Mouse (Mus musculus): ENCODE data around the gene Rab8a. TPM values are rescaled to one million over a fixed set of nuclear protein-coding genes. Genes with fewer than 3 reads are reported as not detected.

The Rab8a gene
- polyA plus RNA-seq, 1 experiment from 2014 or later, result 90.5 TPM

- 16% methylated on average over 39 of the region's 39 CpGs for WGBS
These were observed 58.8 kb downstream of the Rab8a start, which contains the start of gene Fam32a for GRCm38 (mm10) chr8:72219541-72220363. Fam32a (plus strand) TSS chr8:72219730.

GRCm38 (mm10) chr8:72220758-72221157 lies 59.8 kb downstream of the Rab8a start:
- ATAC-seq (replicated peaks; ENCODE audit: low FRiP score) (no peak), DNase-seq (ENCODE audit: low spot score) (no peak)
- WGBS, result 84% methylated on average over 4 of the region's 4 CpGs
- Histone ChIP-seq H3K4me1 (replicated peaks; ENCODE audit: control insufficient read depth, insufficient read depth, low read length) (peaks cover 6% of the 10 kb centered on the region; the same call in 1 of the 2 replicates), H3K4me2 (ENCODE audit: low read depth, low read length, severe bottlenecking) (peak overlapping the region; percentile 86; the same call in 1 of the 2 replicates), H3K4me3 (ENCODE audit: low read depth, low read length) (peak overlapping the region; percentile 69), H3K36me3 (ENCODE audit: control insufficient read depth, insufficient read depth, low read length) (peaks cover 4% of the 10 kb centered on the region; the same call in 1 of the 2 replicates), H3K27ac (ENCODE audit: low read depth, low read length) (no peak overlapping the region), H3K27me3 (ENCODE audit: control insufficient read depth, insufficient read depth, low read length) (no peaks in the 10 kb centered on the region), H3K9me3 (ENCODE audit: control insufficient read depth, low read length) (no peaks in the 10 kb centered on the region), H3K9ac (ENCODE audit: low read length) (no peak overlapping the region)

More at GRCm38 (mm10) chr8:72219541-72220363, 58.8 kb downstream of the Rab8a start, which contains the start of gene Fam32a:
- Histone ChIP-seq H3K4me2 (ENCODE audit: low read depth, low read length, severe bottlenecking) (peak within 1 kb of the TSS; percentile 86), H3K27me3 (ENCODE audit: control insufficient read depth, insufficient read depth, low read length) (no peaks in the 10 kb centered on the region), H3K4me3 (ENCODE audit: low read depth, low read length) (peak within 1 kb of the TSS; percentile 69), H3K36me3 (ENCODE audit: control insufficient read depth, insufficient read depth, low read length) (peaks cover 4% of the 10 kb centered on the region; the same call in 1 of the 2 replicates), H3K4me1 (replicated peaks; ENCODE audit: control insufficient read depth, insufficient read depth, low read length) (peaks cover 6% of the 10 kb centered on the region; the same call in 1 of the 2 replicates), H3K9ac (ENCODE audit: low read length) (peak within 1 kb of the TSS; percentile 82), H3K27ac (ENCODE audit: low read depth, low read length) (peak within 1 kb of the TSS; percentile 10; the same call in 1 of the 2 replicates), H3K9me3 (ENCODE audit: control insufficient read depth, low read length) (no peaks in the 10 kb centered on the region)
- ATAC-seq (replicated peaks; ENCODE audit: low FRiP score) (peak; percentile 98), DNase-seq (ENCODE audit: low spot score) (peak; percentile 93)

GRCm38 (mm10) chr8:72222656-72223055 lies 61.7 kb downstream of the Rab8a start:
- DNase-seq (ENCODE audit: low spot score), result no peak
- ATAC-seq (replicated peaks; ENCODE audit: low FRiP score), result no peak

More at GRCm38 (mm10) chr8:72222656-72223055, 61.7 kb downstream of the Rab8a start:
- Histone ChIP-seq H3K9ac (ENCODE audit: low read length) (no peak overlapping the region), H3K27me3 (ENCODE audit: control insufficient read depth, insufficient read depth, low read length) (no peaks in the 10 kb centered on the region), H3K4me1 (replicated peaks; ENCODE audit: control insufficient read depth, insufficient read depth, low read length) (peaks cover 6% of the 10 kb centered on the region; the same call in 1 of the 2 replicates), H3K4me2 (ENCODE audit: low read depth, low read length, severe bottlenecking) (no peak overlapping the region), H3K27ac (ENCODE audit: low read depth, low read length) (no peak overlapping the region), H3K4me3 (ENCODE audit: low read depth, low read length) (no peak overlapping the region), H3K9me3 (ENCODE audit: control insufficient read depth, low read length) (no peaks in the 10 kb centered on the region), H3K36me3 (ENCODE audit: control insufficient read depth, insufficient read depth, low read length) (peaks cover 4% of the 10 kb centered on the region; the same call in 1 of the 2 replicates)
- WGBS, result 95% methylated on average over 5 of the region's 5 CpGs

Other genes with a start within 250 kb of the Rab8a start
- gene Zfp961, start 210.2 kb upstream of the Rab8a start, polyA plus RNA-seq (2014; fragmentation: Nextera tagmentation; extraction: Ambion mirVana), result 29.0 and 31.2 TPM in 2 replicates
- 0.68 and 0.81 TPM in 2 replicates for gene Cyp4f18, start 151.6 kb upstream of the Rab8a start, polyA plus RNA-seq (2014; fragmentation: Nextera tagmentation; extraction: Ambion mirVana)
- not detected in 2 replicates for gene Olfr372, start 120.0 kb upstream of the Rab8a start, polyA plus RNA-seq (2014; fragmentation: Nextera tagmentation; extraction: Ambion mirVana)
- not detected in 2 replicates for gene Olfr373, start 78.0 kb upstream of the Rab8a start, polyA plus RNA-seq (2014; fragmentation: Nextera tagmentation; extraction: Ambion mirVana)
- not detected in 2 replicates for gene Olfr374, start 54.2 kb upstream of the Rab8a start, polyA plus RNA-seq (2014; fragmentation: Nextera tagmentation; extraction: Ambion mirVana)
- gene Tpm4, start 26.2 kb upstream of the Rab8a start, polyA plus RNA-seq (2014; fragmentation: Nextera tagmentation; extraction: Ambion mirVana), result 539 and 557 TPM in 2 replicates
- gene Hsh2d, start 28.4 kb downstream of the Rab8a start, polyA plus RNA-seq (2014; fragmentation: Nextera tagmentation; extraction: Ambion mirVana), result not detected in 2 replicates
- 0.25 TPM in 1 of 2 replicates, not detected in the other for gene Cib3, start 51.6 kb downstream of the Rab8a start, polyA plus RNA-seq (2014; fragmentation: Nextera tagmentation; extraction: Ambion mirVana)
- not detected in 2 replicates for gene Gm11034, start 52.4 kb downstream of the Rab8a start, polyA plus RNA-seq (2014; fragmentation: Nextera tagmentation; extraction: Ambion mirVana)
- 74.2 and 76.0 TPM in 2 replicates for gene Fam32a, start 58.5 kb downstream of the Rab8a start, polyA plus RNA-seq (2014; fragmentation: Nextera tagmentation; extraction: Ambion mirVana)
- gene Ap1m1, start 78.8 kb downstream of the Rab8a start, polyA plus RNA-seq (2014; fragmentation: Nextera tagmentation; extraction: Ambion mirVana), result 173 and 190 TPM in 2 replicates
- gene Gm10282, start 144.1 kb downstream of the Rab8a start, polyA plus RNA-seq (2014; fragmentation: Nextera tagmentation; extraction: Ambion mirVana), result 45.4 and 48.2 TPM in 2 replicates
- gene Klf2, start 157.8 kb downstream of the Rab8a start, polyA plus RNA-seq (2014; fragmentation: Nextera tagmentation; extraction: Ambion mirVana), result 4.7 and 5.4 TPM in 2 replicates